Mouse (Mus musculus): ENCODE measurements around the gene Helt.

The Helt gene

DNA sequence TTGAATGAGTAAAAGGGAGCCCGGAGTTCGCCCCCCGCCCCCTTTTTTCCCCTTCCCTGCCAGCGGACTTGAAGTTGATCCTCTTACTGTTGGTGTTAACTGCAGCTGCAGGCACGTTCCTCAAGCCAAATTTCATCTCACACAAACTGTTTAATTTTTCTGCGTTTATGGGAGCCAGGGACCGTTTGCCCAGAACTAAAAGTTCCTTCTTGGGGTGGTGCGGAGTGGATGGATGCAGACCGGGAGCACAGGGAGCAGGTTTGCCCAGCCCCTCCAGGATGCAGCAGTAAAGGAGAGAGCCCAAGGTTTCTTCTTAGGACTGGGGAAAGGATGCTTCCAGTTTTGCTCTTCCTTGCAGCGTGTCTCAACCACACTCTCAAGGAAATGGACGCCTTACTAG, 2.1 kb upstream of the Helt start:
- CTCF ChIA-PET = no interaction called here

GRCm38 (mm10) chr8:46295951-46296350, 1.5 kb upstream of the Helt start:
- CTCF ChIA-PET = no interaction called here

DNA sequence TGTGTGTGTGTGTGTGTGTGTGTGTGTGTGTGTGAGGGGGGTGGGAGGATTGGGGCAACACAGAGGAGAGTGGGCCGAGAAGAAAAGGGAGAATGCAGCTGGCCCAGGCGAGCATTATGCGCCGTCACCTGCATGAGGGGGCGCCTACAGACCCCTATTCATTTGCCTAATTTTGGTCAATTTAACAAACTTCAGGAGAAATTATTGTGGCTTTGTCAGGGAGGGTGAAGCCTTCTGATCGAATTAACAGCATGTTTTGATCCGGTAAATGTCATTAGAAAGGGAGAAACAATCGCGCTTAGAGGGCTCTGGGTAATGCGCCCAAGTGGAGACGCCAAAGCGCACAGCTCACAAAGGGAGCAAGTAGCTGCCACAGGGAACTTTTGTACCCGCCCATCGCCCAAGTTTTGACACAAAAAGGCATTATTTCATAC, 647 bp upstream of the Helt start:
- CTCF ChIA-PET = no interaction called here

- CTCF ChIA-PET = no interaction called here
These were observed 725 bp downstream of the Helt start for GRCm38 (mm10) chr8:46293741-46294151.

GRCm38 (mm10) chr8:46293201-46293600, 1.3 kb downstream of the Helt start:
- CTCF ChIA-PET = no interaction called here

DNA sequence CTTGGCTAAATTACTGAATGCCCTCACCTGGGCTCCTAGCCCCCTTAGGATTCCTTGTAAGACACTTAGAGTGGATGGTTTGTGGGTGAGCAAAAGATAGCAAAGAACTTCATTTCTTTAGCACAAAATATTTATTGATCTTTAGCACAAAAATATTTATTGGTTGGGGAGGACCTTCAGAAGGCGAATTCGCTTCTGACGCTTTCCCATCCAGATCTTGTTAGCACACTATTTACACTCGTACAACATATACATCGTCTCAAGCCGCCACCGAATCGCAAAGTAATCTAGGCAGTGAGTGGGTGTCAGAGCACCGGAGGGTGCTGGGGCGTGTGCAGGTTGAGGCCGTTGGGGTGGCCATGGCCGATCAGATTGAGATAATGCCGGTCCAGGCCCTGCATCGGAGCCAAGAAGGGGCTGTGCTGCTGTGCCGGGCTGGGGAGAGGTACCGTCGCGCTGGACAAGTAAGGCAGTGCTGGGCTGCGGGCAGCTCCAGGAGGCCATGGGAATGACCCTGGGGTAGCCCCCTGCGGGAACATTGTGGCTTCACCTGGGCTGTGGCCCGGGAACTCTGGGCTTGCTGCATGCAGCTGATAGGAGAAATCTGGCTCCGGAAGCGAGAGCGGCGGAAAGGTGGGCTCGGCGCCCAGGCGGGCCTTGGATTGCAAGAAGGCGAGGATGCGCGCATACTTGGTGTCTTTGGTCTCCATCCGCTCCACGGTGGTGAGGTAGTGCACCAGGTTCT, 2.4 kb downstream of the Helt start:
- CTCF ChIA-PET = no interaction called here

GRCm38 (mm10) chr8:46289274-46289673, 5.2 kb downstream of the Helt start:
- CTCF ChIA-PET = interaction anchor here (0.5 kb wide), 1 partner anchor 1088 kb away, joined by 9 read pairs; no protein-coding TSS in a partner anchor

DNA sequence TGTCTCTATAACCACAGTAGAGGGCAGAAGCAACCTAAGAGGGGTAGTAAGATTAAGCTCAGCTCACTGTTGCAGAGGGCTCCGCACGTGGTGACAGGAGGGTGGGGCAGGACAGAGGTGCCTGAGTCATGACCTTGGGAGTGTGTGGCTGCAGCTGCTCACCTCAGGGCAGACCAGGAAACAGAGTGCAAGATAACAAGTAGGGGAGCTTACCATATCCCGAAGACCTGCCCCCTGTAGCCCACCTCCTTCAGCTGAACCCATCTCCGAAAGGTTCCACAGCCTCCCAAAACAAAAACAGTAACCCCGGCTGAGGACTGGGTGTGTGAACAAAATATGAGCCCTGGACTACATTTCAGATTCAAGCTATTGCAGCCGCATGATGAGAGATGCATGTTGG, 6.5 kb downstream of the Helt start:
- CTCF ChIA-PET = no interaction called here

GRCm38 (mm10) chr8:46285980-46286379, 8.5 kb downstream of the Helt start:
- CTCF ChIA-PET = no interaction called here

DNA sequence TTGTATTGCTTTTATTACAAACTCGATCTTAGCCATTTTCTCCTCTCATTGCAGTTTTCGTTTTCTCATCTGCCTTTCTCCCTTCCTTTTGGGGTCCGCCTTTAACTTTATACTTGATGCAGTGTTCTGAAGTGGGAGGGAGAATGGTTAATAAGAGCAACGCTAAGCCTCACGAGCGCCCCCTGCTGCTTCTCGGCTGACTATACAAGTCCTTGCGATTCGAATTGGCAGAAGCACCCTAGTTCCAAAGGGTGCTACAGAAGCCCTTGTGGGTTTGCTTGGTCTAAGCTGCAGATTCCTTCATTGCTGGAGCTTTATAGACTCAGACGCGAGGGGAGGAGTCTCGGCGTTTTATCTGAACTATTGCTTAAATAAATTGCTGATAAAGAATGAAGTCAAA, 12.9 kb downstream of the Helt start:
- CTCF ChIA-PET = no interaction called here

DNA sequence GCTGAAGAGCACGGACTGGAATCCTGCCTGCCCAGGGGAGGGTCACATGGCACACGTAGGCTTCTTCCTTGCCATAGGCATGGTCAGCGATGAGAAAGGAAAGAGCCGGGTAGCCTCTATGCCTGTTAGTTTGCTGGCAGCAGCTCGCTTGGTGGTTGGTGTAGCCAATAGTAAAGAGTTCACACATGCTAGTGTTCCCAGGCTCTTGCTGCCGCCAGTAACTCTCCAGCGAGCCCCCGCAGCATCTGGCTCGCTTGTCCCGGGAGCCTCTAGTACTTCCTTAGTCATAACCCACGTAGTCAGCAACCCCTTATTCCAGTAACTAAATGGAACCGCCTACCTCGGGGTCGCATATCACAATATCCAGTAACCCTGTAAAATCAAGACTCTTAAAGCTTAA, 17.5 kb downstream of the Helt start:
- CTCF ChIA-PET = no interaction called here

- CTCF ChIA-PET = no interaction called here
These were observed 23.7 kb downstream of the Helt start for GRCm38 (mm10) chr8:46270741-46271140.

DNA sequence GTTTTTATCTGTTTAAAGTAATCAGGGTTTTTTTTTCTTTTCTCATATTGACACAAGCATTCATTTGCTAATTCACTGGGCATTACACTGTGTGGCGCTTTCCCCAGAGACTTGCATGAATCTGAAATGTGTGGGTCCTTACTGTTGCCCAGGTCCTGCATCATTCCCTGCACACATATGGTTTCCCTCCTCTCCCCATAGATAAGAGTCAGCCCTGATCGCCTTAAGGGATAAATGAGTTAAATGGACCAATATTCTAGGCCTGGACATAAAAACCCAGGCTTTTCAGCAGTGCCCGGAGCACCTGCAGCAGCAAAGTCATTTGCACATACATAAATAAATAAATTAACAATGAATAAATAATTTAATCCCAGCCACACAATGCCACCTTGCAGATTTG, 24.3 kb downstream of the Helt start:
- CTCF ChIA-PET = no interaction called here

DNA sequence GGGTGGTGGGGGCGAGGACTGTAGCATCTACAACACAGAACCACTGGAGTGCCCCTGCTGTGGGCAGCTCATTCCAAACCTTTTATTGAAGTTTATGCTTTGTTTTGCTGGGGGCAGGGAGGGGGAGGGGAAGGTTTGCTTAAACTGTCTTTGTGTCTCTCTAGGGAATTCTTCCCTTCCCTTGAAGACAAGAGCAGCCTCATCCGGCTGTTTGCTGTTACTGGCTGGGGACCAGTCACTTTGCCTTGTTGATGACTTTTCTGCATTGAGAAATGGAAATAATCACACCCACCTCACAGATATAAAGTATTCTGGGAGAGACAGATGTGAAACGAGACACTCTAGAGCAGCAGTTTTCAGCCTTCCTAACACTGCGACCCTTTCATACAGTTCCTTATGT, 27.7 kb downstream of the Helt start:
- CTCF ChIA-PET = interaction anchor here (0.7 kb wide), 1 partner anchor 1254 kb away, joined by 3 read pairs; no protein-coding TSS in a partner anchor

DNA sequence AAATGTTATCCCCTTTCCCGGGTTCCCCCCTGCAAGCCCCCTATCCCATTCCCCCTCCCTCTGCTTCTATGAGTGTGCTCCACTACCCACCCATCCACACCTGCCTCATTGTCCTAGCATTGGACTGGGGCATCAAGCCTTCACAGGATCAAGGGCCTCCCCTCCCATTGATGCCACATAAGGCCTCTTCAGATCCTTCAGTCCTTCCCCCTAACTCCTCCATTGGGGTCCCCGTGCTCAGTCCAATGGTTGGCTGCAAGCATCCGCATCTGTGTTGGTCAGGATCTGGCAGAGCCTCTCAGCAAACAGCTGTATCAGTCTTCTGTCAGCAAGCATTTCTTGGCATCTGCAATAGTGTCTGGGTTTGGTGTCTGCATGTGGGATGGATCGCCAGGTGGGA, 30.3 kb downstream of the Helt start:
- CTCF ChIA-PET = interaction anchor here (0.6 kb wide), 1 partner anchor 65 kb away, joined by 3 read pairs; no protein-coding TSS in a partner anchor

DNA sequence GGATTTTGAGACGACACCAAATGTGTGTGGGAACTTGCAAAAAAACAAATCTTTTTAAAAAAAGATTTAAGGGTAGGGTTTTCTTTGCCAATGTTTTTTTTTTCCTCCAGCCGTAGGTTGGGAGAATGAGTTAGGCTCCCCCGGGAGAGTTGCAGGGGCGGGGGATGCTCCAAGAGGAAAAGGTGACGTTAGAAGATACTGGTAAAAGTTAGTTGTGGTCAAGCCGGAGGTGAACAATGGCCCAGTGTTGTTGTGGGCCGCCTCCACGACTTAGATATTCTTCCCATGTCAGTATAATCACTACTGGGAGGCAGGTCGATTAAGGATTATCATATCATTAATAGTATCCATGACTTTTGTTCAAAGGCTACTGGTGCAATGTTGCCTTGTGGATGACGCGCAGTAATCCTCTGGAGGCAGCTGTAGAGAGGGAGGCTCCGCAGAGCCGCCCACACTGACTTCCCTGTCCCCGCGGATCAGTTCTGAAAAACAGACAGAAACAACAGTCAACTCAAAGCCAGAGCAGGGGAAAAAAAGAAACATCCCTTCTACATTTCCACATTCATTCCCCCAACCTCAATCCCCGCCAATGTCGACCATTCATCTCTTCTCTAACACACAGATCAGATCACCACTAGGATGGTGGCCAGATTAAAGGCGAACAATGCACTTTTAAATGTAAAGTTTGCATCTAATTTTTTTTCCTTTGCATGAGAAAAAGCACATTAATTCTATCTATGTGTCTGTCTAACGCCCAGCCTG, 36.4 kb downstream of the Helt start:
- CTCF ChIA-PET = no interaction called here

DNA sequence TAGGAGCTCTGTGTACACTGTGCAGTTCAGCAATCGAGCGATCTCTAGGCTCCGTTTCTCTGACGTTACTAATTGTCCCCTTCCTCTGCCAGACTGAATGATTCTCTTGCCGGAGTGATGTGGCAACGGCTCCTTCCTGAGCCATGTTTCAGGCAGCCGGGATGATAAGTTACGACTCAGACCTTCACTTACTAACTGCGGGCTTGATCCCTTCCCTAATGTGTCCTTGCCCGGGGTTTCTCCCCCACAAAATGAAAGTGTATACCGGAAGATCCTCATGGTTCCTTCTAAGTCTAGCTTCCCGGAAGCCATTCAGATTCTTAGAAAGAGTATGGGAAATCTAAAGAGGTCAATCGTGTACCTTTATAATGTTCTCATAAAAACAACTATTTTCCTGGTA, 42.0 kb downstream of the Helt start:
- CTCF ChIA-PET = no interaction called here

DNA sequence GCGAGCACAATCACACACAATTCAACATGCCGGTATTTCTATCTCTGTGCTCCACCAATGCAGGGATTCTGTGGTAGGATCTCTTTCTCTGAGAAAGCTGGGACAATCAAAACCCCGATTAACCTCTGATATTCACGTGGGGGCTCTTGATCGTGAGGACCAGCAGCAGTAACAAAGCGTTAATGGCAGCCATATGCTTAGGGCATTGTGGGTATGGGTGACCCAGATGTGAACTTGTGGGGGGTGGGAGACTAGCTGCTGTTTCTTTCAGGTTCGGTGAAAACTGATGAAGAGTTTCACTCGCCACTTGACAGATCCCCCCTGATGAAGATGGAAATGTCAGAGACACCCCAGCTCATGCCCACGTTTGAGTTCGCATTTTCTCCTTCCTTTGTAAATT, 42.9 kb downstream of the Helt start:
- CTCF ChIA-PET = no interaction called here

GRCm38 (mm10) chr8:46246346-46246745, 48.1 kb downstream of the Helt start:
- CTCF ChIA-PET = no interaction called here

DNA sequence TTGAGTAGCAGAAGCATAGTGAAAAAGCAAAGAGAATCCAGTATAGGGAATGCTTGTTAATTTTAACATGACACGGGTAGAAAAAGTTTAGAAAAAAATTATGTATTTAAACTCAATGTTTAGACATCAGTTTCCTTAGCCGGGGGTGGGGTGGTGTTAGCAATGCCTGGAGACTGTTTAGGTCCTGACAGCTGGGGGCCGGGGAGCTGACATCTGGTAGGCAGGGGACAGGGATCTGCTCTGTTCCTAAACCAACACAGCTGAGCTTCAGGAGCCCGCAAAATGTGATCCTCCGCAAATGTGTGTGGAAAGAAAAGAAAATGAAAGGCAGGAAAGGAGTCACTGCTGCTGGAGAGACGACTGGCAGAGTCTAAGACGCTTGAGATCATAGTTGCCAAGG, 51.5 kb downstream of the Helt start:
- CTCF ChIA-PET = interaction anchor here (0.7 kb wide), 1 partner anchor 315 kb away, joined by 7 read pairs; no protein-coding TSS in a partner anchor

Measured in spleen, embryonic (tissue).